Mouse (Mus musculus): ENCODE measurements around the gene Ctdsp2. TPM values are rescaled to one million over a fixed set of nuclear protein-coding genes. Genes with fewer than 3 reads are reported as not detected.

The Ctdsp2 gene
- total and polyA plus RNA-seq, 2 experiments from 2014 or later: 14.4 to 56.0 TPM

- DNase-seq: peak; percentile 96
- no peak overlapping the region; the same call in 1 of the 2 replicates for H3K27ac ChIP-seq (ENCODE audit: low read depth, low read length)
- no peaks in the 10 kb centered on the region for H3K9me3 ChIP-seq (ENCODE audit: low read length)
- peak overlapping the region; percentile 76 for H3K4me3 ChIP-seq (ENCODE audit: low read depth, low read length)
- peak; percentile 17; the same call in 1 of the 2 replicates for TF ChIP-seq CTCF (IDR thresholded peaks at IDR 0.05; ENCODE audit: low read depth)
- peak; percentile 94 for ATAC-seq
- H3K9ac ChIP-seq: peak overlapping the region; percentile 57
- 1% methylated on average over 44 of the region's 44 CpGs for WGBS
- peak overlapping the region; percentile 97 for H3K4me2 ChIP-seq (ENCODE audit: low read depth)
- 0 out of 2 replicates have a peak, but pooled peaks cover 3% of the 10 kb centered on the region for H3K36me3 ChIP-seq (ENCODE audit: insufficient read depth)
- H3K27me3 ChIP-seq (ENCODE audit: insufficient read depth, low read length): no peaks in the 10 kb centered on the region
- H3K4me1 ChIP-seq (ENCODE audit: insufficient read depth): peaks cover 6% of the 10 kb centered on the region
Observed at GRCm38 (mm10) chr10:127041774-127042338, 63.3 kb downstream of the Ctdsp2 start.

DNA sequence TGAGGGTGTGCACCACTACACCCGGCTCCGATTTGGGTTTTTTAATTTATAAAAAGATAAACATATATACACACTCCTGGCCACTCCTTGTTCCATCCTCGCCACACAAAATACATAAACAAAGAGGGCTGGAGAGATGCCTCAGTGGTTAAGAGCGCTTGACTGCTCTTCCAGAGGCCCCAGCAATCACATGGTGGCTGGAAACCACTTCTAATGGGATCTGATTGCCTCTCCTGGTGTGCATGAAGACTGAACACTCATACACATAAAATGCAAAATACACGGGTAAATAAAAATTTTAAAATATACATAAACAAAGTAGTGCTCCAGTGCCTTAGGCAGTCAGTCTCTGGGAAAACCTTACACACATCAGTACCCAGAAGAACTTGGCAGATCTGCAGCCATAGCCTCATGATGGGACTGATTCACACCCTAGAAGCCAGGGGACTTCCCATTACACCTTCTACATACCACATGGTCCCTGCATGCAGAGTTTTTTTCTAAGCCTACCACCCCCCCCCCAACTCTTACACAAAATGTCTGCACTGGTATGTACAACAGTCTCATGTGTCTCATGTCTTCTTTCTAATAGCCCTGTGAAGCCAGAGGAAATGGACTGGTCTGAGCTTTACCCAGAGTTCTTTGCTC is 64.1 kb downstream of the Ctdsp2 start:
- 0 out of 2 replicates have a peak, but pooled peaks cover 3% of the 10 kb centered on the region for H3K36me3 ChIP-seq (ENCODE audit: insufficient read depth)
- ATAC-seq (no peak), DNase-seq (no peak)
- H3K27me3 ChIP-seq (ENCODE audit: insufficient read depth, low read length): no peaks in the 10 kb centered on the region
- peaks cover 6% of the 10 kb centered on the region for H3K4me1 ChIP-seq (ENCODE audit: insufficient read depth)
- no peak for TF ChIP-seq CTCF (IDR thresholded peaks at IDR 0.05; ENCODE audit: low read depth)
- WGBS: 16% methylated on average over 5 of the region's 5 CpGs
- H3K4me2 ChIP-seq (ENCODE audit: low read depth): peak overlapping the region; percentile 97
- H3K27ac ChIP-seq (ENCODE audit: low read depth, low read length): no peak overlapping the region
- H3K9ac ChIP-seq: peak overlapping the region; percentile 57
- no peaks in the 10 kb centered on the region for H3K9me3 ChIP-seq (ENCODE audit: low read length)
- H3K4me3 ChIP-seq (ENCODE audit: low read depth, low read length): peak overlapping the region; percentile 76

GRCm38 (mm10) chr10:127043187-127043586 is 64.7 kb downstream of the Ctdsp2 start:
- H3K4me2 ChIP-seq (ENCODE audit: low read depth): no peak overlapping the region
- H3K27me3 ChIP-seq (ENCODE audit: insufficient read depth, low read length): peaks cover 5% of the 10 kb centered on the region; the same call in 1 of the 2 replicates
- 87% methylated on average over 6 of the region's 6 CpGs for WGBS
- DNase-seq: no peak
- no peak overlapping the region for H3K27ac ChIP-seq (ENCODE audit: low read depth, low read length)
- H3K4me3 ChIP-seq (ENCODE audit: low read depth, low read length): no peak overlapping the region
- no peak for ATAC-seq
- TF ChIP-seq CTCF (IDR thresholded peaks at IDR 0.05; ENCODE audit: low read depth): no peak
- H3K4me1 ChIP-seq (ENCODE audit: insufficient read depth): peaks cover 6% of the 10 kb centered on the region
- H3K9me3 ChIP-seq (ENCODE audit: low read length): no peaks in the 10 kb centered on the region
- H3K9ac ChIP-seq: no peak overlapping the region
- 0 out of 2 replicates have a peak, but pooled peaks cover 3% of the 10 kb centered on the region for H3K36me3 ChIP-seq (ENCODE audit: insufficient read depth)

- Histone ChIP-seq H3K9me3 (ENCODE audit: low read length) (no peaks in the 10 kb centered on the region), H3K4me1 (ENCODE audit: insufficient read depth) (no peaks in the 10 kb centered on the region), H3K9ac (no peak within 1 kb of the TSS), H3K27me3 (ENCODE audit: insufficient read depth, low read length) (peaks cover 32% of the 10 kb centered on the region), H3K4me2 (ENCODE audit: low read depth) (no peak within 1 kb of the TSS), H3K4me3 (ENCODE audit: low read depth, low read length) (no peak within 1 kb of the TSS), H3K36me3 (ENCODE audit: insufficient read depth) (peaks cover 4% of the 10 kb centered on the region; the same call in 1 of the 2 replicates), H3K27ac (ENCODE audit: low read depth, low read length) (no peak within 1 kb of the TSS)
- 27% methylated on average over 5 of the region's 5 CpGs for WGBS
- DNase-seq (no peak), ATAC-seq (no peak)
- TF ChIP-seq CTCF (IDR thresholded peaks at IDR 0.05; ENCODE audit: low read depth): no peak
Observed at GRCm38 (mm10) chr10:127047954-127048353, 69.4 kb downstream of the Ctdsp2 start, which contains the start of gene Cyp27b1. Gene Cyp27b1, plus strand, starts transcription at chr10:127048250.

DNA sequence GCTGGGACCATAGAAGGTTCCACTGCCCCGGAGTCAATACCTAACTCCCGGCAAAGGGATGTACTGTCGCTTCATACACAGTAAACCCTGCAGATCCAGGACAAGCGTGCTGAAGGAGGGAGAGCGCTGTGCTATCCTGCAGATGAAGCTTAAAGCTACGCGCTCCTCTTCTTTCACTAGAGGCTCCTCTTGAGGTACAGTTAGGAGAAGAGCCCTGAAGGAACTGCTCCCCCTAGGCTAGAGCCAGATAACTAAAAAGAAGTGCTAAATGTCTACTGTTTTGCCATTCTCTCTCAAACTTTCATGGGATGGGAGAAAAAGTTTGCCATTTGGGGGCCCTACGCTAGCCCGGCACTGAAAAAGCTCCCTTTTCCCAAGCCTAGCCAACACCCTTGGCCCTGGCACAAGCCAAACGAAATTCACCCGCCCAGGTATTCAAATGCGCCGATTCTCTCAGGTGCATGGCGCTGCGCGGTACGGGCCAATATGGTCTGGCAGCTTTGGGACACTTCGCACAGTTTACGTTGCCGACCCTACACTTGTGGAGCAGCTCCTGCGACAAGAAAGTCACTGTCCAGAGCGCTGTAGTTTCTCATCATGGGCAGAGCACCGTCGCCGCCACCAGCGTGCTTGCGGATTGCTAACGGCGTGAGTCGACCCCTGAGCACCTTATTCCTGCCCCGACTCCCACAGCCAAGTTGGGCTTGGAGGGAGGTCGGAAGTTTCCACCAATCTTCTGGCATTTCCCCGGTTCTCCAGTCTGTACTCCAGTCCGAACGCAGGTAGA is 70.3 kb downstream of the Ctdsp2 start:
- no peaks in the 10 kb centered on the region for H3K4me1 ChIP-seq (ENCODE audit: insufficient read depth)
- H3K36me3 ChIP-seq (ENCODE audit: insufficient read depth): peaks cover 8% of the 10 kb centered on the region; the same call in 1 of the 2 replicates
- no peak overlapping the region for H3K4me2 ChIP-seq (ENCODE audit: low read depth)
- peak; percentile 24; the same call in 1 of the 2 replicates for TF ChIP-seq CTCF (IDR thresholded peaks at IDR 0.05; ENCODE audit: low read depth)
- H3K27ac ChIP-seq (ENCODE audit: low read depth, low read length): no peak overlapping the region
- peaks cover 32% of the 10 kb centered on the region for H3K27me3 ChIP-seq (ENCODE audit: insufficient read depth, low read length)
- H3K9ac ChIP-seq: no peak overlapping the region
- no peaks in the 10 kb centered on the region for H3K9me3 ChIP-seq (ENCODE audit: low read length)
- DNase-seq (no peak), ATAC-seq (peak; percentile 34; the same call in 1 of the 2 replicates)
- no peak overlapping the region for H3K4me3 ChIP-seq (ENCODE audit: low read depth, low read length)
- 5% methylated on average over 35 of the region's 35 CpGs for WGBS

MicroRNA genes within 50 kb of the gene (microRNA counts, 519-probe panel; counts per million panel counts)
- microRNA mmu-miR-26a (3,472 counts per million, percentile 33 among the panel's probes with 10 or more counts), microRNA mmu-miR-546 (not detected)

Small RNA genes within 50 kb of the gene (microRNA-seq; reads per million reads assigned to microRNA genes)
- gene Mir26a-2: 44.4 to 60.2 reads per million in 2 experiments
- gene Mir546: 0 to 0.12 reads per million in 2 experiments

Other genes with a start within 250 kb of the Ctdsp2 start
- 11.8 and 13.7 TPM in 2 replicates for gene Atp23, start 77.4 kb upstream of the Ctdsp2 start, total RNA-seq (2014; rRNA removed)
- 14.6 and 16.7 TPM in 2 replicates for gene Atp23, start 77.4 kb upstream of the Ctdsp2 start, polyA plus RNA-seq (2015; fragmentation: Nextera tagmentation; extraction: Ambion mirVana)
- 0.08 and 0.67 TPM in 2 replicates for gene Avil, start 22.0 kb downstream of the Ctdsp2 start, total RNA-seq (2014; rRNA removed)
- 0.18 and 0.24 TPM in 2 replicates for gene Avil, start 22.0 kb downstream of the Ctdsp2 start, polyA plus RNA-seq (2015; fragmentation: Nextera tagmentation; extraction: Ambion mirVana)
- 39.2 and 55.6 TPM in 2 replicates for gene Tsfm, start 52.1 kb downstream of the Ctdsp2 start, total RNA-seq (2014; rRNA removed)
- 45.8 and 52.1 TPM in 2 replicates for gene Tsfm, start 52.1 kb downstream of the Ctdsp2 start, polyA plus RNA-seq (2015; fragmentation: Nextera tagmentation; extraction: Ambion mirVana)
- 9.2 and 10.9 TPM in 2 replicates for gene Mettl1, start 62.7 kb downstream of the Ctdsp2 start, total RNA-seq (2014; rRNA removed)
- 16.1 and 21.0 TPM in 2 replicates for gene Mettl1, start 62.7 kb downstream of the Ctdsp2 start, polyA plus RNA-seq (2015; fragmentation: Nextera tagmentation; extraction: Ambion mirVana)
- 0.14 TPM in 1 of 2 replicates, not detected in the other for gene Eef1akmt3, start 62.8 kb downstream of the Ctdsp2 start, total RNA-seq (2014; rRNA removed)
- gene Eef1akmt3, start 62.8 kb downstream of the Ctdsp2 start, polyA plus RNA-seq (2015; fragmentation: Nextera tagmentation; extraction: Ambion mirVana): 0.08 and 0.15 TPM in 2 replicates
- gene Cyp27b1, start 69.5 kb downstream of the Ctdsp2 start, total RNA-seq (2014; rRNA removed): 0.08 and 0.33 TPM in 2 replicates
- gene Cyp27b1, start 69.5 kb downstream of the Ctdsp2 start, polyA plus RNA-seq (2015; fragmentation: Nextera tagmentation; extraction: Ambion mirVana): 0.11 TPM in 2 replicates
- gene March9, start 81.5 kb downstream of the Ctdsp2 start, total RNA-seq (2014; rRNA removed): 70.7 and 75.8 TPM in 2 replicates
- 7.9 and 8.1 TPM in 2 replicates for gene March9, start 81.5 kb downstream of the Ctdsp2 start, polyA plus RNA-seq (2015; fragmentation: Nextera tagmentation; extraction: Ambion mirVana)
- gene Cdk4, start 84.8 kb downstream of the Ctdsp2 start, total RNA-seq (2014; rRNA removed): 432 and 445 TPM in 2 replicates
- gene Cdk4, start 84.8 kb downstream of the Ctdsp2 start, polyA plus RNA-seq (2015; fragmentation: Nextera tagmentation; extraction: Ambion mirVana): 656 and 790 TPM in 2 replicates
- 105 and 201 TPM in 2 replicates for gene Tspan31, start 91.5 kb downstream of the Ctdsp2 start, total RNA-seq (2014; rRNA removed)
- gene Tspan31, start 91.5 kb downstream of the Ctdsp2 start, polyA plus RNA-seq (2015; fragmentation: Nextera tagmentation; extraction: Ambion mirVana): 83.9 and 98.1 TPM in 2 replicates
- gene Agap2, start 96.6 kb downstream of the Ctdsp2 start, total RNA-seq (2014; rRNA removed): 220 and 258 TPM in 2 replicates
- 3.5 and 4.6 TPM in 2 replicates for gene Agap2, start 96.6 kb downstream of the Ctdsp2 start, polyA plus RNA-seq (2015; fragmentation: Nextera tagmentation; extraction: Ambion mirVana)
- gene Os9, start 142.4 kb downstream of the Ctdsp2 start, total RNA-seq (2014; rRNA removed): 118 and 119 TPM in 2 replicates
- gene Os9, start 142.4 kb downstream of the Ctdsp2 start, polyA plus RNA-seq (2015; fragmentation: Nextera tagmentation; extraction: Ambion mirVana): 122 TPM in 2 replicates
- gene B4galnt1, start 186.5 kb downstream of the Ctdsp2 start, total RNA-seq (2014; rRNA removed): 87.9 and 94.4 TPM in 2 replicates
- 87.3 and 87.8 TPM in 2 replicates for gene B4galnt1, start 186.5 kb downstream of the Ctdsp2 start, polyA plus RNA-seq (2015; fragmentation: Nextera tagmentation; extraction: Ambion mirVana)
- 0.10 TPM in 1 of 2 replicates, not detected in the other for gene Slc26a10, start 201.9 kb downstream of the Ctdsp2 start, total RNA-seq (2014; rRNA removed)
- gene Slc26a10, start 201.9 kb downstream of the Ctdsp2 start, polyA plus RNA-seq (2015; fragmentation: Nextera tagmentation; extraction: Ambion mirVana): 0.80 and 1.1 TPM in 2 replicates
- gene Arhgef25, start 211.4 kb downstream of the Ctdsp2 start, total RNA-seq (2014; rRNA removed): 45.4 and 61.3 TPM in 2 replicates
- gene Arhgef25, start 211.4 kb downstream of the Ctdsp2 start, polyA plus RNA-seq (2015; fragmentation: Nextera tagmentation; extraction: Ambion mirVana): 14.8 and 16.9 TPM in 2 replicates
- 198 and 245 TPM in 2 replicates for gene Dtx3, start 217.0 kb downstream of the Ctdsp2 start, total RNA-seq (2014; rRNA removed)
- 175 and 178 TPM in 2 replicates for gene Dtx3, start 217.0 kb downstream of the Ctdsp2 start, polyA plus RNA-seq (2015; fragmentation: Nextera tagmentation; extraction: Ambion mirVana)
- 21.5 and 23.3 TPM in 2 replicates for gene Pip4k2c, start 232.9 kb downstream of the Ctdsp2 start, total RNA-seq (2014; rRNA removed)
- gene Pip4k2c, start 232.9 kb downstream of the Ctdsp2 start, polyA plus RNA-seq (2015; fragmentation: Nextera tagmentation; extraction: Ambion mirVana): 17.8 and 20.1 TPM in 2 replicates